Mouse (Mus musculus): ENCODE measurements around the gene Chmp3. TPM values are rescaled to one million over a fixed set of nuclear protein-coding genes. Genes with fewer than 3 reads are reported as not detected.
A peak's percentile ranks its signal among the peaks of the same experiment; 100 is the strongest.

Chmp3 gene
- total RNA-seq (2012; rRNA removed) (27.8 and 30.3 TPM in 2 replicates), total RNA-seq (2014; rRNA removed) (44.7 and 53.8 TPM in 2 replicates), polyA plus RNA-seq (2012; ENCODE audit: insufficient read length, low read depth) (68.1 and 76.5 TPM in 2 replicates)

GRCm38 (mm10) chr6:71543686-71544499, at the start of gene Chmp3:
TSS of gene Chmp3 (plus strand) at chr6:71543797.
- peaks cover 0 to 6% of the 10 kb centered on the region in 2 experiments for H3K36me3 ChIP-seq (replicated peaks in 1 of 2; ENCODE audit: control insufficient read depth in 1 of 2, insufficient read depth in 1 of 2, low read length in 1 of 2)
- peaks cover 0 to 34% of the 10 kb centered on the region in 2 experiments; a peak in 2 of 4 replicates for H3K4me1 ChIP-seq (ENCODE audit: control insufficient read depth in 1 of 2, insufficient read depth in 2 of 2)
- DNase-seq (ENCODE audit: extremely low read depth): peak; percentile 90
- no peaks in the 10 kb centered on the region for H3K9me3 ChIP-seq (replicated peaks; ENCODE audit: low read length)
- H3K27me3 ChIP-seq (replicated peaks): no peaks in the 10 kb centered on the region
- peak within 1 kb of the TSS; percentile 73 to 80 (median 74) for H3K4me3 ChIP-seq (replicated peaks in 1 of 3; ENCODE audit: low read depth in 2 of 3, low read length in 2 of 3, poor library complexity in 1 of 3)
- peak within 1 kb of the TSS; percentile 58 for H3K4me2 ChIP-seq (ENCODE audit: insufficient read depth, low read depth, poor library complexity, severe bottlenecking)
- H3K9ac ChIP-seq (ENCODE audit: insufficient read depth, low read depth): peak within 1 kb of the TSS; percentile 87
- peak within 1 kb of the TSS; percentile 76 for H3K27ac ChIP-seq (ENCODE audit: insufficient read depth, low read depth)
- dilution Hi-C loops (cut with MboI; ENCODE audit: extremely low pct_ligation_motif_present, extremely low pct_unique_long_range_greater_than_20kb, low sequenced_read_pairs) (no loop called here), in situ Hi-C loops (cut with MboI; ENCODE audit: low pct_ligation_motif_present, low pct_unique_long_range_greater_than_20kb, low sequenced_read_pairs) (no loop called here)
- peaks cover 2% of the 10 kb centered on the region; the same call in 1 of the 2 replicates for H3K79me2 ChIP-seq (replicated peaks; ENCODE audit: control insufficient read depth, extremely low read depth, insufficient read depth, poor library complexity, severe bottlenecking)
- TF ChIP-seq SIN3A (IDR thresholded peaks at IDR 0.05; ENCODE audit: low read length) (peak; percentile 76), EP300 (IDR thresholded peaks at IDR 0.05; ENCODE audit: low read length) (no peak), USF2 (conservative IDR thresholded peaks at IDR 0.05; ENCODE audit: low read depth, low read length) (no peak), MXI1 (IDR thresholded peaks at IDR 0.05; ENCODE audit: low read depth, low read length) (peak; percentile 55; the same call in 1 of the 2 replicates), ZMIZ1 (IDR thresholded peaks at IDR 0.05; ENCODE audit: low read depth, low read length) (peak; percentile 53), ETS1 (conservative IDR thresholded peaks at IDR 0.05; ENCODE audit: low read depth, low read length) (no peak), ZKSCAN1 (IDR thresholded peaks at IDR 0.05; ENCODE audit: borderline replicate concordance, low read depth, low read length) (no peak), JUND (conservative IDR thresholded peaks at IDR 0.05; ENCODE audit: low read depth, low read length) (0 out of 2 replicates have a peak, but pooled peaks have one; percentile 42), ZC3H11A (IDR thresholded peaks at IDR 0.05; ENCODE audit: low read depth, low read length) (no peak), SMC3 (IDR thresholded peaks at IDR 0.05; ENCODE audit: low read depth, low read length) (no peak), GABPA (IDR thresholded peaks at IDR 0.05; ENCODE audit: insufficient replicate concordance, low read depth, low read length) (no peak; the same call in 1 of the 2 replicates), RCOR1 (conservative IDR thresholded peaks at IDR 0.05; ENCODE audit: low read depth, low read length) (no peak; the same call in 1 of the 2 replicates), ZNF384 (IDR thresholded peaks at IDR 0.05; ENCODE audit: low read depth, low read length) (no peak), MAX (IDR thresholded peaks at IDR 0.05; ENCODE audit: low read length) (peak; percentile 53; the same call in 1 of the 2 replicates), TCF12 (IDR thresholded peaks at IDR 0.05; ENCODE audit: low read depth, low read length) (peak; percentile 83; the same call in 1 of the 2 replicates), E2F4 (IDR thresholded peaks at IDR 0.05; ENCODE audit: insufficient replicate concordance, low read depth, low read length) (no peak), RAD21 (IDR thresholded peaks at IDR 0.05; ENCODE audit: low read depth, low read length) (no peak), CTCF (conservative IDR thresholded peaks at IDR 0.05 in 1 of 2, IDR thresholded peaks at IDR 0.05 in 1 of 2; ENCODE audit: low read depth in 2 of 2, low read length in 2 of 2) (no peak), PAX5 (IDR thresholded peaks at IDR 0.05; ENCODE audit: low read length) (no peak), MAFK (IDR thresholded peaks at IDR 0.05; ENCODE audit: insufficient replicate concordance, low read length) (no peak), IRF4 (IDR thresholded peaks at IDR 0.05; ENCODE audit: low read depth, low read length) (0 out of 2 replicates have a peak, but pooled peaks have one; percentile 36), JUN (IDR thresholded peaks at IDR 0.05; ENCODE audit: insufficient read depth, low read depth, low read length) (no peak), BHLHE40 (IDR thresholded peaks at IDR 0.05; ENCODE audit: low read depth, low read length) (peak; percentile 58; the same call in 1 of the 2 replicates), CHD2 (IDR thresholded peaks at IDR 0.05; ENCODE audit: low read length) (0 out of 2 replicates have a peak, but pooled peaks have one; percentile 46), NELFE (IDR thresholded peaks at IDR 0.05; ENCODE audit: low read depth, low read length) (peak; percentile 79), ELF1 (IDR thresholded peaks at IDR 0.05; ENCODE audit: low read depth, low read length) (peak; percentile 73), POLR2A (IDR thresholded peaks at IDR 0.05; ENCODE audit: low read depth, low read length) (peak; percentile 84), KAT2A (IDR thresholded peaks at IDR 0.05; ENCODE audit: insufficient replicate concordance, low read length) (peak; percentile 17; the same call in 1 of the 2 replicates), HCFC1 (IDR thresholded peaks at IDR 0.05; ENCODE audit: low read depth, low read length) (peak; percentile 80), MAZ (IDR thresholded peaks at IDR 0.05; ENCODE audit: low read depth, low read length) (0 out of 2 replicates have a peak, but pooled peaks have one; percentile 69), USF1 (IDR thresholded peaks at IDR 0.05; ENCODE audit: low read depth, low read length) (no peak), MEF2A (IDR thresholded peaks at IDR 0.05; ENCODE audit: borderline replicate concordance, low read depth, low read length) (peak; percentile 19; the same call in 1 of the 2 replicates), MYC (IDR thresholded peaks at IDR 0.05; ENCODE audit: low read depth, low read length) (no peak; the same call in 1 of the 2 replicates), CHD1 (IDR thresholded peaks at IDR 0.05; ENCODE audit: low read depth, low read length) (peak; percentile 98), NRF1 (IDR thresholded peaks at IDR 0.05; ENCODE audit: low read depth, low read length) (peak; percentile 96), TBP (conservative IDR thresholded peaks at IDR 0.05; ENCODE audit: low read depth, low read length) (peak; percentile 86), POLR2AphosphoS2 (IDR thresholded peaks at IDR 0.05; ENCODE audit: low read depth, low read length) (no peak)

All from CH12.LX (cell line).